29 mouse cellular contexts compared by ENCODE assay signal in genomic region chr7:81881600-81881999, GRCm38 (mm10). TPM values are rescaled to one million over a fixed set of nuclear protein-coding genes. Genes with fewer than 3 reads are reported as not detected.
DNase-seq lines count a peak whose midpoint lies in the region.
"Had no signal": no experiment of that assay in that cellular context is flagged by ENCODE, and none has a peak within 500 bp of the region (broad histone marks: within the 10 kb centered on the region; RNA-seq: fewer than 3 reads in every experiment).

No protein-coding gene starts in this region.

- 88% methylated on average over 3 of the region's 3 CpGs for WGBS in embryonic facial prominence, embryonic 10.5 days

- peak; percentile 84 for DNase-seq in heart, adult 11 months
- no peak for DNase-seq in heart, adult 9 months (ENCODE audit: low spot score in 2 of 2)
- DNase-seq in ovary, adult 18-20 months (ENCODE audit: low spot score), result peak; percentile 87
- DNase-seq in ovary, postnatal 10 days (ENCODE audit: low spot score), result no peak
- peak; percentile 87 for DNase-seq in adrenal gland, adult 8-10 months
- peak; percentile 64 for DNase-seq in ovary, postnatal 36 days (ENCODE audit: low spot score)
- DNase-seq in embryonic facial prominence, embryonic 10.5 days (ENCODE audit: low spot score), result no peak
- DNase-seq in gastrocnemius, postnatal 4 days (ENCODE audit: low spot score in 2 of 2), result no peak
- DNase-seq: gastrocnemius, postnatal 10 days; heart, postnatal 14 days; liver, embryonic 13.5 days; lung, embryonic 14.5 days; lung, postnatal 4 days; right cerebral cortex, postnatal 25 days had no signal

- H3K27ac ChIP-seq in embryonic facial prominence, embryonic 10.5 days (replicated peaks), result no peak overlapping the region
- H3K27ac ChIP-seq: forebrain, embryonic 13.5 days; hindbrain, embryonic 12.5 days; limb, embryonic 12.5 days; liver, embryonic 13.5 days; neural tube, embryonic 12.5 days had no signal

- no peaks in the 10 kb centered on the region for H3K4me1 ChIP-seq in embryonic facial prominence, embryonic 10.5 days
- H3K4me1 ChIP-seq: forebrain, embryonic 13.5 days; hindbrain, embryonic 12.5 days; limb, embryonic 12.5 days; liver, embryonic 13.5 days; neural tube, embryonic 12.5 days had no signal

- no peaks in the 10 kb centered on the region for H3K27me3 ChIP-seq in embryonic facial prominence, embryonic 10.5 days (replicated peaks; ENCODE audit: low read depth, poor library complexity, severe bottlenecking)
- H3K27me3 ChIP-seq: forebrain, embryonic 13.5 days; hindbrain, embryonic 12.5 days; limb, embryonic 12.5 days; neural tube, embryonic 12.5 days had no signal

- no peak overlapping the region for H3K4me3 ChIP-seq in embryonic facial prominence, embryonic 10.5 days
- H3K4me3 ChIP-seq: forebrain, embryonic 13.5 days; hindbrain, embryonic 12.5 days; limb, embryonic 12.5 days; liver, embryonic 13.5 days; neural tube, embryonic 12.5 days had no signal

- H3K36me3 ChIP-seq in embryonic facial prominence, embryonic 10.5 days (replicated peaks), result peaks cover 30% of the 10 kb centered on the region
- H3K36me3 ChIP-seq: G1E; hindbrain, embryonic 12.5 days; neural tube, embryonic 12.5 days had no signal

- H3K9me3 ChIP-seq in embryonic facial prominence, embryonic 10.5 days, result no peaks in the 10 kb centered on the region
- H3K9me3 ChIP-seq: forebrain, embryonic 13.5 days; G1E; hindbrain, embryonic 12.5 days; limb, embryonic 12.5 days; liver, embryonic 13.5 days; neural tube, embryonic 12.5 days had no signal

RNA-seq across cellular contexts. Expression of gene Tm6sf1, which starts 22.8 kb away (rescaled TPM):
- 10 to 100 TPM; 12.8 to 21.0 (median 16.2) TPM for total RNA-seq in adrenal gland, adult 8-10 months (2022)
- polyA plus RNA-seq in embryonic facial prominence, embryonic 10.5 days (2016; fragmentation: Nextera tagmentation; extraction: Ambion mirVana), result 10.7 and 12.2 TPM in 2 replicates
- total RNA-seq in gastrocnemius, postnatal 4 days (2021), result 100 to 1,000 TPM in 1 of 2 experiments, 10 to 100 TPM in 1; 92.9 to 136 TPM
- polyA plus RNA-seq: G1E had no signal

RNA-seq across cellular contexts. Expression of gene Gm10160, which starts 26.0 kb away (rescaled TPM):
- not detected for total RNA-seq in adrenal gland, adult 8-10 months (2022)
- not detected in 2 replicates for polyA plus RNA-seq in embryonic facial prominence, embryonic 10.5 days (2016; fragmentation: Nextera tagmentation; extraction: Ambion mirVana)
- total RNA-seq in gastrocnemius, postnatal 4 days (2021), result not detected
- total RNA-seq: common myeloid progenitor, adult 5-6 weeks; G1E; gastrocnemius, postnatal 10 days; heart, adult 8-10 months; heart, postnatal 14 days; layer of hippocampus, postnatal 10 days; left cerebral cortex, adult 8-10 months had no signal
- polyA plus RNA-seq: embryonic facial prominence, embryonic 11.5 days; forebrain, embryonic 13.5 days; frontal cortex, adult 2 months; G1E; hindbrain, embryonic 12.5 days; intestine, embryonic 14.5 days; kidney, embryonic 14.5 days; large intestine, adult 2 months; limb, embryonic 12.5 days; liver, embryonic 13.5 days; lung, embryonic 14.5 days; neural tube, embryonic 12.5 days; urinary bladder, adult 2 months had no signal

RNA-seq across cellular contexts. Expression of gene Btbd1, which starts 52.4 kb away (rescaled TPM):
- 100 to 1,000 TPM in 3 of 4 experiments, 10 to 100 TPM in 1; 97.3 to 112 (median 104) TPM for total RNA-seq in adrenal gland, adult 8-10 months (2022)
- polyA plus RNA-seq in embryonic facial prominence, embryonic 10.5 days (2016; fragmentation: Nextera tagmentation; extraction: Ambion mirVana), result 56.2 and 58.9 TPM in 2 replicates
- 100 to 1,000 TPM; 177 to 218 TPM for total RNA-seq in gastrocnemius, postnatal 4 days (2021)

RNA-seq across cellular contexts. Expression of gene Hdgfl3, which starts 52.7 kb away (rescaled TPM):
- 10 to 100 TPM in 3 of 4 experiments, 1 to 10 TPM in 1; 9.9 to 18.2 (median 13.2) TPM for total RNA-seq in adrenal gland, adult 8-10 months (2022)
- polyA plus RNA-seq in embryonic facial prominence, embryonic 10.5 days (2016; fragmentation: Nextera tagmentation; extraction: Ambion mirVana), result 23.6 and 27.5 TPM in 2 replicates
- total RNA-seq in gastrocnemius, postnatal 4 days (2021), result 10 to 100 TPM; 11.8 to 12.3 TPM
- polyA plus RNA-seq: G1E had no signal

Comparison
In these comparisons a context has a peak if more than half of its experiments do, and no peak if none do; other contexts are left out.
1. DNase-seq: peak in heart, adult 11 months (single experiment), ovary, adult 18-20 months (single experiment), adrenal gland, adult 8-10 months (single experiment) and ovary, postnatal 36 days (single experiment); none in heart, adult 9 months (0 of 2), ovary, postnatal 10 days (single experiment), embryonic facial prominence, embryonic 10.5 days (single experiment) and gastrocnemius, postnatal 4 days (0 of 2).
2. RNA of gene Tm6sf1, which starts 22.8 kb away (total RNA-seq): 92.9 to 136 TPM in gastrocnemius, postnatal 4 days; 12.8 to 21.0 TPM in adrenal gland, adult 8-10 months; every median in the first group is over 4 times any median in the second.